Mouse (Mus musculus): ENCODE results near the gene Iqgap2. TPM values are rescaled to one million over a fixed set of nuclear protein-coding genes. Genes with fewer than 3 reads are reported as not detected.

Iqgap2 gene
- total and polyA plus RNA-seq, 3 experiments: 0.08 to 0.14 (median 0.11) TPM

DNA sequence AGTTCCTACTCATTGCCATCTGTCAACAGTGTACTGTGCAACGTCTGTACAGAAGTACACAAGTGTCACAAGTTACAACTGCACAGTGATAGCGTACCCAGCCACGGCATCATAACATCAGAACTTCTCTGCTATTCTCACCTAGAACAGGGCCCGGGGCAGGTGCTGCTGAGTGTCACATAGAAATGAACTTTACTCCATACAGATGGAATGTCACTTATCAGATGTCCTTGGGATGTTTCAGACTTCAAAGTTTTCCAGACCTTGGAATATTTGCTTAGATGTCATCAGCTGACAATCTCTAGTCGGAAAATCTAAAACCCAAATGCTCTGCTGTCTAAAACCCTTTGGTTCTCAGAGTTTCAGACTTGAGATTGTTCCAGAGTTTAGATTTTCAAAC is 137.4 kb downstream of the Iqgap2 start:
- Histone ChIP-seq H3K79me2 (replicated peaks; ENCODE audit: control insufficient read depth, extremely low read depth, insufficient read depth, poor library complexity, severe bottlenecking) (no peaks in the 10 kb centered on the region), H3K36me3 (replicated peaks in 1 of 2; ENCODE audit: control insufficient read depth in 1 of 2, insufficient read depth in 1 of 2, low read length in 1 of 2) (no peaks in the 10 kb centered on the region), H3K27ac (ENCODE audit: insufficient read depth, low read depth) (no peak overlapping the region), H3K9ac (ENCODE audit: insufficient read depth, low read depth) (no peak overlapping the region), H3K4me2 (ENCODE audit: insufficient read depth, low read depth, poor library complexity, severe bottlenecking) (no peak overlapping the region), H3K27me3 (replicated peaks) (no peaks in the 10 kb centered on the region), H3K9me3 (replicated peaks; ENCODE audit: low read length) (no peaks in the 10 kb centered on the region), H3K4me1 (ENCODE audit: control insufficient read depth in 1 of 2, insufficient read depth in 2 of 2) (peaks cover 2 to 14% of the 10 kb centered on the region in 2 experiments; a peak in 3 of 4 replicates), H3K4me3 (replicated peaks in 1 of 3; ENCODE audit: low read depth in 2 of 3, low read length in 2 of 3, poor library complexity in 1 of 3) (no peak overlapping the region)
- DNase-seq (ENCODE audit: extremely low read depth): no peak
- in situ Hi-C loops (cut with MboI; ENCODE audit: low pct_ligation_motif_present, low pct_unique_long_range_greater_than_20kb, low sequenced_read_pairs): no loop called here
- dilution Hi-C loops (cut with MboI; ENCODE audit: extremely low pct_ligation_motif_present, extremely low pct_unique_long_range_greater_than_20kb, low sequenced_read_pairs): no loop called here
- no peak for TF ChIP-seq MYC (IDR thresholded peaks at IDR 0.05; ENCODE audit: low read depth, low read length)
- no peak for TF ChIP-seq NELFE (IDR thresholded peaks at IDR 0.05; ENCODE audit: low read depth, low read length)
- no peak for TF ChIP-seq ZNF384 (IDR thresholded peaks at IDR 0.05; ENCODE audit: low read depth, low read length)
- no peak for TF ChIP-seq TBP (conservative IDR thresholded peaks at IDR 0.05; ENCODE audit: low read depth, low read length)
- no peak for TF ChIP-seq USF1 (IDR thresholded peaks at IDR 0.05; ENCODE audit: low read depth, low read length)
- no peak for TF ChIP-seq CTCF (conservative IDR thresholded peaks at IDR 0.05 in 1 of 2, IDR thresholded peaks at IDR 0.05 in 1 of 2; ENCODE audit: low read depth in 2 of 2, low read length in 2 of 2)
- no peak for TF ChIP-seq RAD21 (IDR thresholded peaks at IDR 0.05; ENCODE audit: low read depth, low read length)
- no peak for TF ChIP-seq PAX5 (IDR thresholded peaks at IDR 0.05; ENCODE audit: low read length)
- no peak for TF ChIP-seq POLR2AphosphoS2 (IDR thresholded peaks at IDR 0.05; ENCODE audit: low read depth, low read length)
- TF ChIP-seq USF2 (conservative IDR thresholded peaks at IDR 0.05; ENCODE audit: low read depth, low read length): no peak
- no peak for TF ChIP-seq POLR2A (IDR thresholded peaks at IDR 0.05; ENCODE audit: low read depth, low read length)
- no peak for TF ChIP-seq JUND (conservative IDR thresholded peaks at IDR 0.05; ENCODE audit: low read depth, low read length)
- TF ChIP-seq NRF1 (IDR thresholded peaks at IDR 0.05; ENCODE audit: low read depth, low read length): no peak
- TF ChIP-seq MEF2A (IDR thresholded peaks at IDR 0.05; ENCODE audit: borderline replicate concordance, low read depth, low read length): no peak
- TF ChIP-seq CHD2 (IDR thresholded peaks at IDR 0.05; ENCODE audit: low read length): no peak
- TF ChIP-seq TCF12 (IDR thresholded peaks at IDR 0.05; ENCODE audit: low read depth, low read length): no peak
- no peak for TF ChIP-seq EP300 (IDR thresholded peaks at IDR 0.05; ENCODE audit: low read length)

DNA sequence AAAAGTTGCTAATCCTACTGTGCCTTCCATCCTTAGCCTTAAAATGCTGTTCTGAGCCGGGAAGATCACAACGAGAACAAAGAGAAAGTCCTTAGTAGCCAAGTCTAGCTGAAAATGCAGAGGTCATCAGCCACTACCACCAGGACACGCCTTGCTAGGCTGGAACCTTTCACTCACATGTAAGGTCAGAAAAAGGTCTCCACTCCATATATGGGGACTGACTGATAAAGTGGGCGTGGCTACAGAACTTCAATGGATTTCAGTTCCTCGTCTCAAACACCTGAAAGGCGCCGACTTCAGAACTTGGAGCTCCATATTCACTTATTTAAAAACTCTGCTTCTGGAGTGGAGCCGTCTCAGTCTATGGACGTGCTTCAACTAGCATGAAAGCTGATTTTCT is 139.3 kb downstream of the Iqgap2 start:
- no peak overlapping the region for H3K9ac ChIP-seq (ENCODE audit: insufficient read depth, low read depth)
- peak; percentile 74 for DNase-seq (ENCODE audit: extremely low read depth)
- dilution Hi-C loops (cut with MboI; ENCODE audit: extremely low pct_ligation_motif_present, extremely low pct_unique_long_range_greater_than_20kb, low sequenced_read_pairs): no loop called here
- no peaks in the 10 kb centered on the region for H3K36me3 ChIP-seq (replicated peaks in 1 of 2; ENCODE audit: control insufficient read depth in 1 of 2, insufficient read depth in 1 of 2, low read length in 1 of 2)
- no peak overlapping the region for H3K4me3 ChIP-seq (replicated peaks in 1 of 3; ENCODE audit: low read depth in 2 of 3, low read length in 2 of 3, poor library complexity in 1 of 3)
- TF ChIP-seq TBP (conservative IDR thresholded peaks at IDR 0.05; ENCODE audit: low read depth, low read length): no peak
- no peak for TF ChIP-seq EP300 (IDR thresholded peaks at IDR 0.05; ENCODE audit: low read length)
- TF ChIP-seq ELF1 (IDR thresholded peaks at IDR 0.05; ENCODE audit: low read depth, low read length): no peak
- TF ChIP-seq SIN3A (IDR thresholded peaks at IDR 0.05; ENCODE audit: low read length): no peak
- no peak for TF ChIP-seq ETS1 (conservative IDR thresholded peaks at IDR 0.05; ENCODE audit: low read depth, low read length)
- TF ChIP-seq SMC3 (IDR thresholded peaks at IDR 0.05; ENCODE audit: low read depth, low read length): no peak
- no peak for TF ChIP-seq RCOR1 (conservative IDR thresholded peaks at IDR 0.05; ENCODE audit: low read depth, low read length)
- no peak for TF ChIP-seq ZMIZ1 (IDR thresholded peaks at IDR 0.05; ENCODE audit: low read depth, low read length)
- no peak for TF ChIP-seq ZC3H11A (IDR thresholded peaks at IDR 0.05; ENCODE audit: low read depth, low read length)
- TF ChIP-seq KAT2A (IDR thresholded peaks at IDR 0.05; ENCODE audit: insufficient replicate concordance, low read length): no peak
- in situ Hi-C loops (cut with MboI; ENCODE audit: low pct_ligation_motif_present, low pct_unique_long_range_greater_than_20kb, low sequenced_read_pairs): no loop called here
- peaks cover 2 to 14% of the 10 kb centered on the region in 2 experiments; a peak in 3 of 4 replicates for H3K4me1 ChIP-seq (ENCODE audit: control insufficient read depth in 1 of 2, insufficient read depth in 2 of 2)
- H3K79me2 ChIP-seq (replicated peaks; ENCODE audit: control insufficient read depth, extremely low read depth, insufficient read depth, poor library complexity, severe bottlenecking): no peaks in the 10 kb centered on the region
- no peaks in the 10 kb centered on the region for H3K27me3 ChIP-seq (replicated peaks)
- H3K27ac ChIP-seq (ENCODE audit: insufficient read depth, low read depth): no peak overlapping the region
- H3K9me3 ChIP-seq (replicated peaks; ENCODE audit: low read length): no peaks in the 10 kb centered on the region
- H3K4me2 ChIP-seq (ENCODE audit: insufficient read depth, low read depth, poor library complexity, severe bottlenecking): peak overlapping the region; percentile 73
